Mouse (Mus musculus) olfactory bulb, adult 2 months (tissue): ENCODE results near the gene Tfcp2l1. TPM values are rescaled to one million over a fixed set of nuclear protein-coding genes. Genes with fewer than 3 reads are reported as not detected.

Source experiments
- H3K27ac ChIP-seq: fragments of 200-500 bp; 2 replicates; pipeline ENCODE4 v1.5.1; 2012; ENCODE audit warnings: low read depth, low read length; ENCODE audit not compliant: insufficient read depth
- H3K4me1 ChIP-seq: fragments of 200-500 bp; 2 replicates; pipeline ENCODE4 v1.6.1; 2012; ENCODE audit warnings: low read length; ENCODE audit not compliant: control insufficient read depth, insufficient read depth
- H3K4me3 ChIP-seq: fragments of 200-500 bp; 2 replicates; pipeline ENCODE4 v1.5.1; 2012; ENCODE audit warnings: mild to moderate bottlenecking, low read depth, low read length, moderate library complexity; ENCODE audit not compliant: insufficient read depth
- CTCF ChIP-seq: fragments of 200-500 bp; IDR thresholded peaks from 2 replicates; pipeline ENCODE4 v1.5.1; 2012; ENCODE audit warnings: low read depth, mild to moderate bottlenecking, low read length, moderate library complexity; ENCODE audit not compliant: insufficient read depth
- POLR2A ChIP-seq: fragments of 200-500 bp; IDR thresholded peaks from 2 replicates; pipeline ENCODE4 v1.6.1; 2012; ENCODE audit warnings: mild to moderate bottlenecking, low read depth, low read length, moderate library complexity; ENCODE audit not compliant: insufficient read depth
- WGBS: fragments of 180-500 bp; shearing (Covaris S2); methylation state at CpG from one replicate; pipeline ENCODE4 v1.1.7; 2018; 5-methylcytosine and 5-hydroxymethylcytosine counted together
- polyA plus RNA-seq: library from polyadenylated mRNA; stranded (reverse); fragments of >200 nt; gene quantifications from 2 replicates; pipeline ENCODE4 v1.2.4, GENCODE M21; 2012; ENCODE audit warnings: low replicate concordance; ENCODE audit not compliant: missing spikeins, insufficient read depth, insufficient read length

The Tfcp2l1 gene
- polyA plus RNA-seq, 1 experiment, result not detected

- TF ChIP-seq POLR2A (no peak), CTCF (no peak)
- peaks cover 5% of the 10 kb centered on the region for H3K4me1 ChIP-seq
- H3K4me3 ChIP-seq, result no peak overlapping the region
- 48% methylated on average over 3 of the region's 3 CpGs for WGBS
- no peak overlapping the region for H3K27ac ChIP-seq
These were observed 4.9 kb upstream of the Tfcp2l1 start for GRCm38 (mm10) chr1:118622857-118623256.

- Histone ChIP-seq H3K4me3 (no peak overlapping the region), H3K4me1 (peaks cover 10% of the 10 kb centered on the region), H3K27ac (no peak overlapping the region)
- 66% methylated on average over 6 of the region's 6 CpGs for WGBS
- TF ChIP-seq CTCF (no peak), POLR2A (no peak)
These were observed 2.3 kb upstream of the Tfcp2l1 start for GRCm38 (mm10) chr1:118625461-118625860.

GRCm38 (mm10) chr1:118625921-118626320, 1.8 kb upstream of the Tfcp2l1 start:
- Histone ChIP-seq H3K27ac (no peak overlapping the region), H3K4me1 (peaks cover 10% of the 10 kb centered on the region), H3K4me3 (no peak overlapping the region)
- no peak for TF ChIP-seq POLR2A
- TF ChIP-seq CTCF, result no peak
- 77% methylated on average over 2 of the region's 2 CpGs for WGBS

GRCm38 (mm10) chr1:118626452-118626851, 1.3 kb upstream of the Tfcp2l1 start:
- H3K4me3 ChIP-seq, result no peak overlapping the region
- H3K27ac ChIP-seq, result no peak overlapping the region
- TF ChIP-seq CTCF, result no peak
- TF ChIP-seq POLR2A, result no peak
- 94% methylated on average over 2 of the region's 2 CpGs for WGBS
- peaks cover 10% of the 10 kb centered on the region for H3K4me1 ChIP-seq

GRCm38 (mm10) chr1:118633415-118633980, 5.8 kb downstream of the Tfcp2l1 start:
- TF ChIP-seq POLR2A (no peak), CTCF (no peak)
- no peak overlapping the region for H3K27ac ChIP-seq
- 90% methylated on average over 4 of the region's 4 CpGs for WGBS
- no peaks in the 10 kb centered on the region for H3K4me1 ChIP-seq
- H3K4me3 ChIP-seq, result no peak overlapping the region

GRCm38 (mm10) chr1:118642296-118642999, 14.7 kb downstream of the Tfcp2l1 start:
- Histone ChIP-seq H3K27ac (no peak overlapping the region), H3K4me1 (no peaks in the 10 kb centered on the region), H3K4me3 (no peak overlapping the region)
- no peak for TF ChIP-seq POLR2A
- no peak for TF ChIP-seq CTCF
- WGBS, result 91% methylated on average over 2 of the region's 2 CpGs

GRCm38 (mm10) chr1:118643138-118643979, 15.6 kb downstream of the Tfcp2l1 start:
- TF ChIP-seq CTCF (no peak), POLR2A (no peak)
- WGBS, result 60% methylated on average over 9 of the region's 9 CpGs
- H3K4me3 ChIP-seq, result no peak overlapping the region
- H3K4me1 ChIP-seq, result no peaks in the 10 kb centered on the region
- no peak overlapping the region for H3K27ac ChIP-seq

GRCm38 (mm10) chr1:118645701-118646100, 18.0 kb downstream of the Tfcp2l1 start:
- no peak overlapping the region for H3K4me3 ChIP-seq
- H3K27ac ChIP-seq, result no peak overlapping the region
- WGBS, result 74% methylated on average over 4 of the region's 4 CpGs
- TF ChIP-seq CTCF (no peak), POLR2A (no peak)
- peaks cover 2% of the 10 kb centered on the region; the same call in 1 of the 2 replicates for H3K4me1 ChIP-seq

- Histone ChIP-seq H3K4me3 (no peak overlapping the region), H3K4me1 (peaks cover 2% of the 10 kb centered on the region; the same call in 1 of the 2 replicates), H3K27ac (no peak overlapping the region)
- TF ChIP-seq CTCF, result no peak
- no peak for TF ChIP-seq POLR2A
- WGBS, result 75% methylated on average over 3 of the region's 3 CpGs
These were observed 20.3 kb downstream of the Tfcp2l1 start for GRCm38 (mm10) chr1:118648015-118648414.
